Mouse (Mus musculus): ENCODE measurements at regions not wholly inside any gene's neighbourhood (a gene's known extent, or its start where the extent isn't known, plus 50 kb on each side); places are given as distances from the start of the nearest gene placed in this dataset.

DNA sequence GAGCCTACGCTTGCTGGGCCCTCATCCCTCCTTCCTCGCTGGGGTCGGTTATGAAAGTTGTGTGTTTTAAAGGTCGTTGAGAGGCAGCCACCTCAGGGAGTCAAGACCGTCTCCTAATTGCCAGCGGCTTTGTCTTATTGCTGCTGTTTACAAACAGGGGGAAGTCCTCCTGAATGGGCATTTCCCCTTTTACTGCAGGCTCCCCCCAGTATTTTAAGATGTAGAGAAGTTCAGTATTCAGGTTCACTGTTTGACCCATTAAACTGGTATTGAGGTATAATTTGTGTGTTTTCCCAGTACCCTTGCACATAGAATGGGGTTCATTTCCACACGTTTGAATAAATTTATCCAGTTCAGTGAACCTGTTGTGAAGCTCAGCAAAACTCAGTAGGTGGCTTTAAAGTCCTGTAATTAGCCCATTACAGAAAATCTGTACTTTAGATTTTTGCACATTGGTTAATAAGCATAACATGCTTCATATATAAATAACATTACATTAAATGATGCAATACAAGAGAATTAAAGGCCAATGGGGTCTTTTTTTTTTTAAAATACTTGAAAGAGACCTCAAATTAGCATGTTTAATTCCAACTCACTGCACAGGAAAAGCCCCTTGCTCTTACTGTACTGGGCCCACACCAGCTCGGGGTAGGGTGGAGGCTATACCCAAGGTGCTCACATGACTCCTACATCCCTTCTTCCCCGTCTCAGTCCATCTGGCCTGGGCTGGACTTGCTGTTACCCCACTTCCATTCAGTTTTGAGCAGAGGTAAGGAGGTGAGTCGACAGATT is 63.7 kb downstream of the Nkx2-1 start:
- Histone ChIP-seq H3K27ac (replicated peaks; ENCODE audit: low read depth, low read length) (no peak overlapping the region), H3K9ac (replicated peaks; ENCODE audit: low read length) (no peak overlapping the region), H3K4me3 (ENCODE audit: low read depth, low read length) (no peak overlapping the region), H3K36me3 (replicated peaks; ENCODE audit: control insufficient read depth, insufficient read depth, low read depth, low read length) (no peaks in the 10 kb centered on the region), H3K4me1 (ENCODE audit: control insufficient read depth, insufficient read depth, low read length) (no peaks in the 10 kb centered on the region), H3K27me3 (ENCODE audit: control insufficient read depth, insufficient read depth, low read length) (no peaks in the 10 kb centered on the region), H3K4me2 (ENCODE audit: low read depth, low read length) (no peak overlapping the region), H3K9me3 (replicated peaks; ENCODE audit: control insufficient read depth, low read length) (no peaks in the 10 kb centered on the region)
- ATAC-seq (replicated peaks; ENCODE audit: insufficient number of reproducible peaks, low FRiP score, low TSS enrichment, low read depth) (no peak), DNase-seq (ENCODE audit: low spot score) (no peak)
- WGBS, result 64% methylated on average over 10 of the region's 10 CpGs

DNA sequence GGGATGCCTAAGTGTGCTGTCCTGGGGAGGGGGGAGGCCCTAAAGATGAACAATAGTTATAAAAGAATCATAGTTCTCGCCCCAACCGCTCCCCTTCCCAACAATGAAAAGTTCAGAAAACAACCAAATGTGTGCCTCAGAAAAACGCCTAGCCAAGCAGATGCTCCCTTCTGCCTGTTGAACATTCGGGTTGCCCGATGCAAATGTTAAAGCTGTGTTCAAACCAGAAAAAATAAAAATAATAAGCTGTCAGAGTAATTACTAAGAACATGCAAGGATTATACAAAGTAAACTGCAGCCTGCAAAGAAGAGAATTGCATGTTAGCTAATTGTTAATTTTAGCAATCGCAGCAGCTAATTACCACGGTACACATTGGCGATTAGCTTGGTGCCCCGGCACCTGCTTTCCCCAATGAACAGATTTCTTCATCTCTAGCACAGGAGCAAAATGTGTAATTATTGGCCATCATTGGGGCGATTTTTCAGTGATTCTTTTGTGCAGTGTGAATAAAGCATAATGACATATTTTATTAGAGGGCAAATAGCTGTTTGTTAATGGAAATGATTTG is 65.7 kb downstream of the Nkx2-1 start:
- DNase-seq (ENCODE audit: low spot score), result no peak
- no peaks in the 10 kb centered on the region for H3K36me3 ChIP-seq (replicated peaks; ENCODE audit: control insufficient read depth, insufficient read depth, low read depth, low read length)
- H3K9ac ChIP-seq (replicated peaks; ENCODE audit: low read length), result no peak overlapping the region
- no peaks in the 10 kb centered on the region for H3K4me1 ChIP-seq (ENCODE audit: control insufficient read depth, insufficient read depth, low read length)
- WGBS, result 80% methylated on average over 10 of the region's 10 CpGs
- H3K4me2 ChIP-seq (ENCODE audit: low read depth, low read length), result no peak overlapping the region
- no peak for ATAC-seq (replicated peaks; ENCODE audit: insufficient number of reproducible peaks, low FRiP score, low TSS enrichment, low read depth)
- no peaks in the 10 kb centered on the region for H3K9me3 ChIP-seq (replicated peaks; ENCODE audit: control insufficient read depth, low read length)
- no peak overlapping the region for H3K27ac ChIP-seq (replicated peaks; ENCODE audit: low read depth, low read length)
- H3K27me3 ChIP-seq (ENCODE audit: control insufficient read depth, insufficient read depth, low read length), result no peaks in the 10 kb centered on the region
- H3K4me3 ChIP-seq (ENCODE audit: low read depth, low read length), result no peak overlapping the region

DNA sequence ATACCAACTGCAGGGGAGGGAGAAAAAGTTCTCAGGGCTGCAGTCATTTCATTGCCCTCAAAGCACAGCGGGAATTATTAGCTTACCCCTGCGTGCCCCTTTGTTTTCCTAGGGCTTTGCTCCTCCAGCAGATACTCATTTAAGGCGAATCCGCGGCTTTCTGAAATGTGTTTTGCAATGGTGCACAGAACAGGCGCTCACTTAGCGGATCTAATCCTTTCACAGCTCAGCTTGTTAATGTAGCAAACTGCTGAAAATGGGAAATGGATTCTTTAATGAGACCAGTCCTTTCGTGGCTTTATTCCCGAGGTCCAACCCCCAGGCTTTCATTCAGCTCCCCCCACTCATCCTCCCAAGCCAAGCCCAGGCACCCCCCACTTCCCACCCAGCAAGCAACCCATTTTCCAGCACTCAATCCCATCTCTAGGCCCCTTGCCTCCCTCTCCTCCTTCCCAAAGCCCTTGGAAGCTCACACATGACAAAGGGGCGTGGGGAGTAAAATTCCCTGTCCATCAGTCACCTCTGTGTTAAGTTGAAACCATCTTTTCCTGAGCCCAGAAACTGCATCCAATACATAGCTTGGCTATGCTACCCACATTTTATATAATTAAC is 77.1 kb downstream of the Nkx2-1 start:
- Histone ChIP-seq H3K27ac (replicated peaks; ENCODE audit: low read depth, low read length) (no peak overlapping the region), H3K9me3 (replicated peaks; ENCODE audit: control insufficient read depth, low read length) (no peaks in the 10 kb centered on the region), H3K27me3 (ENCODE audit: control insufficient read depth, insufficient read depth, low read length) (0 out of 2 replicates have a peak, but pooled peaks cover 2% of the 10 kb centered on the region), H3K9ac (replicated peaks; ENCODE audit: low read length) (no peak overlapping the region), H3K4me1 (ENCODE audit: control insufficient read depth, insufficient read depth, low read length) (no peaks in the 10 kb centered on the region), H3K4me3 (ENCODE audit: low read depth, low read length) (no peak overlapping the region), H3K4me2 (ENCODE audit: low read depth, low read length) (no peak overlapping the region), H3K36me3 (replicated peaks; ENCODE audit: control insufficient read depth, insufficient read depth, low read depth, low read length) (no peaks in the 10 kb centered on the region)
- WGBS, result 3% methylated on average over 10 of the region's 10 CpGs
- no peak for ATAC-seq (replicated peaks; ENCODE audit: insufficient number of reproducible peaks, low FRiP score, low TSS enrichment, low read depth)
- DNase-seq (ENCODE audit: low spot score), result peak; percentile 59

DNA sequence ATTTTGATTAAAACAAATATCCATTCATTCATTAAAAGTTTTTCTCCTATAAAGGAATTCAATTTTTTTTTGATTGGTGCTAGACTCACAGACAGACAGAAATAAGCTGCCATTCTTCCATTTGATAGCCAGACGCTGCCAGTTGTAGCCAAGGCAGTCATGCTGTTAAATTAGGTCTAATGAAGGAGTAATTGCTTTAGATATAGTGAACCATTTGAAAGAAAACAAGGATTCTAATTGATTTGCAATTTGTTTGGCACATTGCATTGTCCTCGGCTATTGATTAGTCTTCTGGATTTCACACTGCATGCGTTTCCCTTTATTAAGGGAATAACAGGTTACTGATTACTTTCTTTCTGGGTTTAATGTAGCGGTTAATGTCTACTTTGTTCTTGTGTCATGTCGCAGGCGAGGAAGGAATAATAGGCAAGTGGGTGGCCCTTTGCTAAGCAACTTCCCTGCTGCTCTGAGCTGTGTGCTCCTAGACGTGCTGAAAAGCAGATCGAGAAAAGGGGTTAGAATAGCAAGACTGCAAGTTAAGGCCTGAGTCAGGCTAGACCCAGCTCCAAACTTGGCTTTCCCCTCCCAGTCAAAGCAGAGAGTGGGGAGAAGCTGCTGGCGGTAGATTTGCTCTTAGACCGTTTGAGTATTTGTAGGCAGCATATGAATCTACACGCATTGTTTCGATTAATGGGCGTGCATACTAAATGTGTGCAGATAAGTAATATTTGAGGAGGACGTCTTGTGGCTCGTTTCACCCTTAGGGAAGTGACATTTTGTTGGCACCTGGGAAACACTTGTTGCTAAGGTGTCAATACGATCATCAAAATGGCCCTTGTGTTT is 77.8 kb downstream of the Nkx2-1 start:
- 0 out of 2 replicates have a peak, but pooled peaks cover 2% of the 10 kb centered on the region for H3K27me3 ChIP-seq (ENCODE audit: control insufficient read depth, insufficient read depth, low read length)
- 4% methylated on average over 16 of the region's 16 CpGs for WGBS

DNA sequence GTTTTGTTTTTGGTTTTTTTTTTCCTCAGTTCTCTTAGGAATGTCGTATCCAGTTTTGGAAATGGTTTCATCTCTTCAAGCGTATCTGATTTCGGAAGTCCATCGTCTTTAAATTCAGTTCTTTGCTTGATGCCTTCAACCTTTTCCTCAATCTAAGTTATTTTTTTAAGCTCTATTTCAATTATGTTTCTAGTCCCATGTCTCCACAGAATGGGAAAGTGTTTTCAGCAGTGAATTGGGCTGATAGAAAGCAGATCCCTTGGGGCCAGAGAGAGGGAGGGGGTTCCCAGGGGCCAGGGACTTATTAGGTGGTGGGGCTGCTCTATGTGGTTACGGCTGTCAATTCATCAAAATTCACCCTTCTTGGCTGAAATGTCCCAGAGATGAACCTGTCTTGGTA is 78.8 kb downstream of the Nkx2-1 start:
- H3K9ac ChIP-seq (replicated peaks; ENCODE audit: low read length), result no peak overlapping the region
- 29% methylated on average over 5 of the region's 5 CpGs for WGBS
- no peak overlapping the region for H3K4me2 ChIP-seq (ENCODE audit: low read depth, low read length)
- no peak for DNase-seq (ENCODE audit: low spot score)
- H3K27me3 ChIP-seq (ENCODE audit: control insufficient read depth, insufficient read depth, low read length), result no peaks in the 10 kb centered on the region
- no peak for ATAC-seq (replicated peaks; ENCODE audit: insufficient number of reproducible peaks, low FRiP score, low TSS enrichment, low read depth)
- H3K4me3 ChIP-seq (ENCODE audit: low read depth, low read length), result no peak overlapping the region
- no peak overlapping the region for H3K27ac ChIP-seq (replicated peaks; ENCODE audit: low read depth, low read length)
- no peaks in the 10 kb centered on the region for H3K36me3 ChIP-seq (replicated peaks; ENCODE audit: control insufficient read depth, insufficient read depth, low read depth, low read length)
- no peaks in the 10 kb centered on the region for H3K9me3 ChIP-seq (replicated peaks; ENCODE audit: control insufficient read depth, low read length)
- no peaks in the 10 kb centered on the region for H3K4me1 ChIP-seq (ENCODE audit: control insufficient read depth, insufficient read depth, low read length)

More for the DNA sequence above, 77.8 kb downstream of the Nkx2-1 start:
- no peak overlapping the region for H3K27ac ChIP-seq (replicated peaks; ENCODE audit: low read depth, low read length)
- H3K4me3 ChIP-seq (ENCODE audit: low read depth, low read length), result no peak overlapping the region
- H3K9ac ChIP-seq (replicated peaks; ENCODE audit: low read length), result no peak overlapping the region
- ATAC-seq (replicated peaks; ENCODE audit: insufficient number of reproducible peaks, low FRiP score, low TSS enrichment, low read depth) (peak; percentile 53; the same call in 1 of the 2 replicates), DNase-seq (ENCODE audit: low spot score) (peak; percentile 47)
- H3K4me1 ChIP-seq (ENCODE audit: control insufficient read depth, insufficient read depth, low read length), result no peaks in the 10 kb centered on the region
- no peaks in the 10 kb centered on the region for H3K36me3 ChIP-seq (replicated peaks; ENCODE audit: control insufficient read depth, insufficient read depth, low read depth, low read length)
- no peaks in the 10 kb centered on the region for H3K9me3 ChIP-seq (replicated peaks; ENCODE audit: control insufficient read depth, low read length)
- no peak overlapping the region for H3K4me2 ChIP-seq (ENCODE audit: low read depth, low read length)

DNA sequence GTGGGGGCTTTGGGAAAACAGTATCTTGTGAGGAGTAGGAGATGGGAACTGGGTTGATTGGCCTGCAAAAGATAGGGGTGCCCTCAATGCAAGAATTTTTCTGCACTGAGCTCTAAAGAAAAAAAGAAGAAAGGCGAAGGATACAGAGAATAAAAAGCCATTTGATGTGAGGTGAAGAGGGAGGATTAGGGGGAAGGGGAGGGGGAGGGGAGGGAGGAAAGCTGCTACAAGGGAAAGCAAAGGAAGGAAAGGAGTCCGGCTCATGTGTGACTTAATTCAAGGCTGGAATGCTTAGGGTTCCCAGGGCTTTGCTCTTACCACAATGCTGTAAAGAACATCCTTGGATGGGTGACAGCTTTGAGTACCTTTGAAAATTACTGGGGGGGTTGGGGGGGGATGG is 79.4 kb downstream of the Nkx2-1 start:
- Histone ChIP-seq H3K4me1 (ENCODE audit: control insufficient read depth, insufficient read depth, low read length) (no peaks in the 10 kb centered on the region), H3K4me2 (ENCODE audit: low read depth, low read length) (no peak overlapping the region), H3K4me3 (ENCODE audit: low read depth, low read length) (no peak overlapping the region), H3K9ac (replicated peaks; ENCODE audit: low read length) (no peak overlapping the region), H3K9me3 (replicated peaks; ENCODE audit: control insufficient read depth, low read length) (no peaks in the 10 kb centered on the region), H3K36me3 (replicated peaks; ENCODE audit: control insufficient read depth, insufficient read depth, low read depth, low read length) (no peaks in the 10 kb centered on the region), H3K27ac (replicated peaks; ENCODE audit: low read depth, low read length) (no peak overlapping the region), H3K27me3 (ENCODE audit: control insufficient read depth, insufficient read depth, low read length) (no peaks in the 10 kb centered on the region)
- ATAC-seq (replicated peaks; ENCODE audit: insufficient number of reproducible peaks, low FRiP score, low TSS enrichment, low read depth) (no peak), DNase-seq (ENCODE audit: low spot score) (peak; percentile 38)
- WGBS, result 5% methylated on average over 2 of the region's 2 CpGs

DNA sequence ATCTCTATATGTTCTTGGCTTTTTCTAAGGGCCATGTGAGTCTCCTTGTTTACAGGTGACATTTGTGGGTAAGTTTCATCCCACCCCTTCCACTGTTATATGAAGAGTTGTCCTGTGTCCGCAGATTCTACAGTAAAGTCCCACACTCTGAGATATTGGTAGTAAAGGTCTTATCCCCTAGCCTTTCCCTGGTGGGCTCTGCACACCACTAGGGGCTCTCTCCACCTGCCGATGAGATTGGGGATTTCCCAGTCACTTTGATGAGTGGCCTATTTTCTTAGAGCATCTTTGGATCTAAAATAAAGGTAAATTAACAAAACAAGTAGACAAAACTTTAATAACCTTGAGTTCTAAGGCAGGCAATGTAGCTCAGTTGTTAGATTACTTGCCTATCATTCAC is 86.4 kb downstream of the Nkx2-1 start:
- Histone ChIP-seq H3K4me2 (ENCODE audit: low read depth, low read length) (no peak overlapping the region), H3K4me1 (ENCODE audit: control insufficient read depth, insufficient read depth, low read length) (no peaks in the 10 kb centered on the region), H3K4me3 (ENCODE audit: low read depth, low read length) (no peak overlapping the region), H3K36me3 (replicated peaks; ENCODE audit: control insufficient read depth, insufficient read depth, low read depth, low read length) (no peaks in the 10 kb centered on the region), H3K27me3 (ENCODE audit: control insufficient read depth, insufficient read depth, low read length) (no peaks in the 10 kb centered on the region), H3K9ac (replicated peaks; ENCODE audit: low read length) (no peak overlapping the region), H3K9me3 (replicated peaks; ENCODE audit: control insufficient read depth, low read length) (no peaks in the 10 kb centered on the region), H3K27ac (replicated peaks; ENCODE audit: low read depth, low read length) (no peak overlapping the region)
- DNase-seq (ENCODE audit: low spot score), result no peak
- ATAC-seq (replicated peaks; ENCODE audit: insufficient number of reproducible peaks, low FRiP score, low TSS enrichment, low read depth), result no peak
- 75% methylated on average over 2 of the region's 2 CpGs for WGBS
